In genomic region chr1:58970054-58970453, GRCm38 (mm10) we compare ENCODE assay signal across 14 mouse cellular contexts. TPM values are rescaled to one million over a fixed set of nuclear protein-coding genes. Genes with fewer than 3 reads are reported as not detected.
A peak's percentile ranks its signal among the peaks of the same experiment; 100 is the strongest.
DNase-seq lines count a peak whose midpoint lies in the region; ATAC-seq lines count a peak whose summit lies in the region.
"Had no signal": no experiment of that assay in that cellular context is flagged by ENCODE, and none has a peak within 500 bp of the region (broad histone marks: within the 10 kb centered on the region; RNA-seq: fewer than 3 reads in every experiment).

No protein-coding gene starts in this region.

- no peaks in the 10 kb centered on the region for H3K27me3 ChIP-seq in heart, embryonic 11.5 days (ENCODE audit: control insufficient read depth, insufficient read depth, low read length)
- no peaks in the 10 kb centered on the region for H3K27me3 ChIP-seq in liver, embryonic 12.5 days (replicated peaks)
- H3K27me3 ChIP-seq: forebrain, embryonic 13.5 days; lung, embryonic 15.5 days had no signal

- H3K27ac ChIP-seq in heart, embryonic 11.5 days (ENCODE audit: low read depth, low read length) = 0 out of 2 replicates have a peak overlapping the region, but pooled peaks have one; percentile 51
- peak overlapping the region; percentile 89 for H3K27ac ChIP-seq in liver, embryonic 12.5 days
- H3K27ac ChIP-seq: forebrain, embryonic 13.5 days; hindbrain, postnatal 0 days; lung, embryonic 15.5 days had no signal

- 35% methylated on average over 5 of the region's 5 CpGs for WGBS in heart, embryonic 11.5 days (ENCODE audit: insufficient replicate concordance)
- 31% methylated on average over 5 of the region's 5 CpGs for WGBS in liver, embryonic 12.5 days (ENCODE audit: insufficient replicate concordance)

- no peaks in the 10 kb centered on the region for H3K36me3 ChIP-seq in heart, embryonic 11.5 days (ENCODE audit: control insufficient read depth, insufficient read depth, low read length)
- peaks cover 29% of the 10 kb centered on the region for H3K36me3 ChIP-seq in liver, embryonic 12.5 days
- H3K36me3 ChIP-seq: lung, embryonic 15.5 days had no signal

- H3K9ac ChIP-seq in heart, embryonic 11.5 days (ENCODE audit: low read depth, low read length) = peak overlapping the region; percentile 31; the same call in 1 of the 2 replicates
- peak overlapping the region; percentile 99 for H3K9ac ChIP-seq in liver, embryonic 12.5 days
- H3K9ac ChIP-seq: forebrain, embryonic 13.5 days; lung, embryonic 15.5 days had no signal

- H3K4me3 ChIP-seq in heart, embryonic 11.5 days (ENCODE audit: low read depth, low read length) = peak overlapping the region; percentile 79
- peak overlapping the region; percentile 96 for H3K4me3 ChIP-seq in liver, embryonic 12.5 days
- H3K4me3 ChIP-seq: forebrain, embryonic 13.5 days; lung, embryonic 15.5 days had no signal

- H3K4me1 ChIP-seq in heart, embryonic 11.5 days (ENCODE audit: control insufficient read depth, insufficient read depth, low read length) = peaks cover 26% of the 10 kb centered on the region
- peaks cover 76% of the 10 kb centered on the region for H3K4me1 ChIP-seq in liver, embryonic 12.5 days

- no peaks in the 10 kb centered on the region for H3K9me3 ChIP-seq in heart, embryonic 11.5 days (replicated peaks; ENCODE audit: control insufficient read depth, low read length)
- H3K9me3 ChIP-seq in liver, embryonic 12.5 days (replicated peaks) = no peaks in the 10 kb centered on the region
- H3K9me3 ChIP-seq: forebrain, embryonic 13.5 days; lung, embryonic 15.5 days had no signal

- peak overlapping the region; percentile 85 for H3K4me2 ChIP-seq in heart, embryonic 11.5 days
- H3K4me2 ChIP-seq in liver, embryonic 12.5 days = peak overlapping the region; percentile 79
- H3K4me2 ChIP-seq: lung, embryonic 15.5 days had no signal

- no peak for ATAC-seq in heart, embryonic 11.5 days (replicated peaks; ENCODE audit: insufficient number of reproducible peaks, low FRiP score, low TSS enrichment)
- no peak for ATAC-seq in liver, embryonic 12.5 days
- ATAC-seq: forebrain, embryonic 13.5 days; hindbrain, postnatal 0 days had no signal

- no peak for DNase-seq in heart, postnatal 4 days
- DNase-seq in retina, postnatal 1 day = peak; percentile 5
- DNase-seq in retina, embryonic 14.5 days (ENCODE audit: low spot score) = no peak
- no peak for DNase-seq in c-Kit-positive CD71-positive TER-119-positive erythroid progenitor cells, embryonic 14.5 days (ENCODE audit: low spot score)
- DNase-seq in urinary bladder, postnatal 25 days (ENCODE audit: low spot score) = no peak
- no peak for DNase-seq in thymus, postnatal 25 days
- DNase-seq: cerebellum, postnatal 10 days; gastrocnemius, postnatal 10 days; right cerebral cortex, adult 18-20 months had no signal

RNA-seq across cellular contexts. Expression of gene Trak2, which starts 3.2 kb away (rescaled TPM):
- 29.8 and 33.9 TPM in 2 replicates for polyA plus RNA-seq in heart, embryonic 11.5 days (2014; fragmentation: Nextera tagmentation; extraction: Ambion mirVana)
- total RNA-seq in heart, postnatal 4 days (2021) = 100 to 1,000 TPM; 149 to 154 TPM
- polyA plus RNA-seq in liver, embryonic 12.5 days (2016; fragmentation: Nextera tagmentation; extraction: Ambion mirVana) = 56.5 and 59.8 TPM in 2 replicates

RNA-seq across cellular contexts. Expression of gene Stradb, which starts 3.3 kb away (rescaled TPM):
- 26.9 and 27.5 TPM in 2 replicates for polyA plus RNA-seq in heart, embryonic 11.5 days (2014; fragmentation: Nextera tagmentation; extraction: Ambion mirVana)
- 10 to 100 TPM; 28.4 to 31.7 TPM for total RNA-seq in heart, postnatal 4 days (2021)
- 37.5 and 38.4 TPM in 2 replicates for polyA plus RNA-seq in liver, embryonic 12.5 days (2016; fragmentation: Nextera tagmentation; extraction: Ambion mirVana)
